In the genomic region with DNA sequence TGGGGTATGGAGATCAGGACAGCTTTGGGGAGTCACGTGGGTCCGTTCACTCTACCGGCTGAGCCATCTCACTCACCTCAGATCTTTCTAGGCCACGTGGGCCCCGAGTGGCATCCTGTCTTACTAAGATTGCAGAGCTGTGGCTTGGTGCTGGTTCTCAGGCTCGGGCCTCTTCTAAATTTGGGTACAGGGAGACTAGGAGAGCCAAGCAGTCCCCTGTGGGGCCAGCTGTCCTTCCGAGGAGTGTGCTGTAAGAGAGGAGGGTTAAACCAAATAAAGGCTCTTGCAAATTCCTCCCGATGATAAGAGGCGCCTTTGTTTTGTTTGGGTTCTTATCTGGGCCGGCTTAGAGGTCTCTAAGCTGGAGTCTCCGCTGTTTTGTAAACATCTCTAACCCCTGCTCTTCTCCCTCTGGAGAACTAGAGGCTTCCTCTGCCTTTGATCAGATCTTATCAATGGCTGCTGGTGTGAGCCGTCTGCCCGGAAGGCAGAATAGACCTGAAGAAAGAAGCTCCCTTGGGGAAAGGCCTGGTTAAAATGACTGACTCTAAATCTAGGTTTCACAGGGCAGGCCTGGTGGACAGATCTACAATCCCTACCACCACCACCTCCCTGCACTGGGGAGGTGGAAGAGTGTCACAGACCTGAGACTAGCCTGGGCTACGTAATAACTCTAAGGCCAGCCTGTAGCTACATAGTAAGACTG, we compare ENCODE assay signal across 8 mouse cellular contexts. TPM values are rescaled to one million over a fixed set of nuclear protein-coding genes. Genes with fewer than 3 reads are reported as not detected.
A peak's percentile ranks its signal among the peaks of the same experiment; 100 is the strongest.
DNase-seq lines count a peak whose midpoint lies in the region; ATAC-seq lines count a peak whose summit lies in the region.

No protein-coding gene starts in this region.

- intact Hi-C loops in gastrocnemius, postnatal 36 days (cut with DNase I): no loop called here

- ATAC-seq in megakaryocyte, adult 5-6 weeks (ENCODE audit: poor library complexity, severe bottlenecking): peak; percentile 38

- peak; percentile 43 for DNase-seq in gastrocnemius, postnatal 25 days
- DNase-seq in gastrocnemius, postnatal 36 days: no peak
- DNase-seq in 416B (ENCODE audit: low read depth): peak; percentile 50
- peak; percentile 38 for DNase-seq in embryo, embryonic 9.5 days (ENCODE audit: extremely low spot score)
- DNase-seq in thymus, postnatal 36 days: peak; percentile 57 to 71
- no peak for DNase-seq in right cerebral cortex, adult 2 months (ENCODE audit: low spot score in 2 of 2)
- no peak for DNase-seq in cerebellum, adult 8-10 months

RNA-seq across cellular contexts. Expression of gene Foxk1, which starts 14.9 kb away (rescaled TPM):
- total RNA-seq in gastrocnemius, postnatal 25 days (2021): 10 to 100 TPM; 10.5 to 12.1 TPM
- total RNA-seq in gastrocnemius, postnatal 36 days (2021): 10 to 100 TPM; 12.5 to 14.5 TPM
- total RNA-seq in megakaryocyte, adult 5-6 weeks (2015): 21.2 and 21.4 TPM in 2 replicates
- 14.5 and 19.0 TPM in 2 replicates for total RNA-seq in megakaryocyte, adult 5-6 weeks (2017)

RNA-seq across cellular contexts. Expression of gene Ap5z1, which starts 47.5 kb away (rescaled TPM):
- total RNA-seq in gastrocnemius, postnatal 25 days (2021): 1 to 10 TPM; 2.5 to 4.0 TPM
- 1 to 10 TPM; 3.4 to 4.2 TPM for total RNA-seq in gastrocnemius, postnatal 36 days (2021)
- 10.3 and 10.7 TPM in 2 replicates for total RNA-seq in megakaryocyte, adult 5-6 weeks (2015)
- total RNA-seq in megakaryocyte, adult 5-6 weeks (2017): 9.3 and 10.0 TPM in 2 replicates

Comparison
In these comparisons a context has a peak if more than half of its experiments do, and no peak if none do; other contexts are left out.
1. DNase-seq: peak in gastrocnemius, postnatal 25 days (single experiment), 416B (single experiment), embryo, embryonic 9.5 days (single experiment) and thymus, postnatal 36 days (2 of 2); none in gastrocnemius, postnatal 36 days (0 of 2), right cerebral cortex, adult 2 months (0 of 2) and cerebellum, adult 8-10 months (single experiment).